Mouse (Mus musculus): ENCODE data around the gene Sparcl1.

The Sparcl1 gene

GRCm38 (mm10) chr5:104110171-104110920 lies 3.2 kb downstream of the Sparcl1 start:
- DNase-seq: peak; percentile 8 to 21

GRCm38 (mm10) chr5:104109516-104109915 lies 4.0 kb downstream of the Sparcl1 start:
- no peak for DNase-seq

- peak; percentile 48 to 49 for DNase-seq
These were observed 4.6 kb downstream of the Sparcl1 start for GRCm38 (mm10) chr5:104108879-104109369.

GRCm38 (mm10) chr5:104108127-104108875 lies 5.2 kb downstream of the Sparcl1 start:
- DNase-seq: peak in 1 of 2 experiments; percentile 7

- no peak for DNase-seq
These were observed 9.4 kb downstream of the Sparcl1 start for GRCm38 (mm10) chr5:104104111-104104510.

GRCm38 (mm10) chr5:104103171-104103570 lies 10.4 kb downstream of the Sparcl1 start:
- DNase-seq: no peak

- no peak for DNase-seq
These were observed 11.6 kb downstream of the Sparcl1 start for GRCm38 (mm10) chr5:104101678-104102531.

GRCm38 (mm10) chr5:104096078-104096938 lies 17.2 kb downstream of the Sparcl1 start:
- DNase-seq: no peak

- DNase-seq: no peak
These were observed 18.0 kb downstream of the Sparcl1 start for GRCm38 (mm10) chr5:104095416-104096077.

GRCm38 (mm10) chr5:104089751-104090150 lies 23.8 kb downstream of the Sparcl1 start:
- no peak for DNase-seq

- no peak for DNase-seq
These were observed 28.2 kb downstream of the Sparcl1 start for GRCm38 (mm10) chr5:104085366-104085765.

GRCm38 (mm10) chr5:104080736-104081135 lies 32.8 kb downstream of the Sparcl1 start:
- no peak for DNase-seq

GRCm38 (mm10) chr5:104077508-104077907 lies 36.0 kb downstream of the Sparcl1 start, which contains the start of gene Gm17660:
Gene Gm17660 (minus strand): TSS chr5:104077608.
- no peak for DNase-seq

GRCm38 (mm10) chr5:104076361-104076760 lies 37.2 kb downstream of the Sparcl1 start:
- DNase-seq: peak; percentile 22 to 28

GRCm38 (mm10) chr5:104074388-104074787 lies 39.1 kb downstream of the Sparcl1 start:
- peak; percentile 64 to 79 for DNase-seq

- no peak for DNase-seq
These were observed 39.9 kb downstream of the Sparcl1 start for GRCm38 (mm10) chr5:104073602-104074001.

- no peak for DNase-seq
These were observed 41.2 kb downstream of the Sparcl1 start for GRCm38 (mm10) chr5:104072272-104072886.

GRCm38 (mm10) chr5:104071048-104071447 lies 42.5 kb downstream of the Sparcl1 start:
- no peak for DNase-seq

- no peak for DNase-seq
These were observed 44.8 kb downstream of the Sparcl1 start for GRCm38 (mm10) chr5:104068751-104069150.

GRCm38 (mm10) chr5:104062773-104063551 lies 50.6 kb downstream of the Sparcl1 start:
- DNase-seq: no peak
